Mouse (Mus musculus): ENCODE data around the gene Cntn4.
A peak's percentile ranks its signal among the peaks of the same experiment; 100 is the strongest.

The Cntn4 gene

GRCm38 (mm10) chr6:106462403-106462802 lies 784.9 kb downstream of the Cntn4 start:
- DNase-seq (ENCODE audit: inconsistent ontology term): no peak

GRCm38 (mm10) chr6:106463857-106464256 lies 786.4 kb downstream of the Cntn4 start:
- DNase-seq (ENCODE audit: inconsistent ontology term): no peak

DNA sequence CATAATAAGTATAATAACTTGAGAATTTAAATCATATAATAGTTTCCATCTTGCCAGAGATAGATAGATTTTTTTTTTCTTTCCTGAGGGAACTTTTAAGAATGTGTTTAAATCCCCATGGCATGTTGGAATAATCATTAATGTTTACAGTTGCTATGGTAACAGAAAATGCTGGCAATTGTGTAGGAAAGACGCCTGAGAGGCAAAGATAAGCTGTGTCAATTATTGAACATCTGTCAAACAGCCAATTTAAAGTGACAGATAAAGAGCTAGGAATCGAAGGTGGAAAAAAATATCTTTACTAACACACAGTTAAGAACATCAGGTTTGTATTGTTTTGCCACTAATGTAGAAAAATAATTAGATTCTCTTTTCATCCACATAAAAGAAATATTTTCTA lies 788.3 kb downstream of the Cntn4 start:
- DNase-seq (ENCODE audit: inconsistent ontology term): no peak

DNA sequence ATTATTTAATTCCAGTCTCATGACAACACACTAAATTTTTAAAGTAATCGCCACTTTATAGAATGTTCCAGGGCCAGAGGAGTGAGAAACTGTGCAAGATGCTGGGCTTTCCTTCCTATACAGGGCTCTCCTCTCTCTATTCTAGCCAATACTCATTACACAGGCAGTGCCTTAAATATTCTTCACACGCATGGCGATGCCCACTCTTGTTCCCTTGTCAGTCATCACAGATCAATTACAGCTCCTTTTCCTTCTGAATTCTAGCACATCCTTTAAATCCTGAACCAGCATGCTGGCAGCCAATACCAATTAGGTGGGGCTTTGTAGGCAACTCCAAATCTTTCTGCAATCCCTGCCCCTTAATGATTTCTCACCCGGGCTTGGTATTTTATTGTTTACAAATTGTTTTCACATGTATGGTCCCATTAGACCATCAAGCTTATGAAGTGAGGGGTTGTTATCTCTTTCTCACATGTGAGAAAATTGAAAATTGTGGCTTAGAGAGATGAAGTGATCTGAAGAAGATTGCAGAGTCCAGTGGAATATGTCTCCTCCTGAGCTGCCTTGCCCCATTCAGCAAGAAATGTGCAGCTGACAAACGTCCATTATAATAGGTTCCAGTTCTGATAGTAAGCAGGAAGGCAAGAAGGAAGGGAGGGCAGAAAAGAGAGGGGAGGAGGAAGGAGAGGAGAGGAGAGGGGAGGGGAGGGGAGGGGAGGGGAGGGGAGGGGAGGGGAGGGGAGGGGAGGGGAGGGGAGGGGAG lies 789.0 kb downstream of the Cntn4 start:
- DNase-seq (ENCODE audit: inconsistent ontology term): no peak

DNA sequence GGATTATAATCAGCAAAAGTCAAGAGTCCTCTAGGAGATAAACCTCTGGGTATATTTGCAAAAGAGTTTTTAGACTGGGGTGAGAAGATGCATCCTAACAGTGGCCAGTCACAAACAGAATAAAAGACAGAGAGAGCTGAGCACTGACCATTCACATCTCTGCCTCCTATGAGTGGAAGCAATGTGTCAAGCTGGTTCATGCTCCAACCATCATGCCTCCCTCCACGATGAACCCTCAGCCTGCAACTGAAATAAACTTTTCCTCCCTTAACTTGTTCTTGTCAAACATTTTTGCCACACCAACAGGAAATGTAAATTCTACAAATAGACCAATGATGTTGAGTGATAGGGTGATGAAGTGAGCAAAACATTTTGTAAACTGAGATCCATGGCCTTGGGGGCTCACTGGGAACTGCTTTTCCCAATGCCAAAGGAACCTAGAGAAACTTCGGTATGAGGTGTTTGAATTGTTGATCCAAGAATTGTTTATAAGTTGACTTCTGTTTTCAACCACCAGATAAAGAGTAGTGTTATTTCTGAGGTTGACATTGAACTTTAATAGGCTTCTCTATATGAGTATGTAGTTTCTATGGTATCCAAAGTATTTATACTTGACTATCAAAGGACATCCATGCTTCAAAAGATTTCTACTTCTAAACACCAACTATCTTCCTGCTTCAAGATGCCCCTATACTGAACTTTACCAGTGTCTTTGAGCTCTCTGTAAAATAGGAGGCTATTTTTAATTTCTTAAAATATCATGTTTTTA lies 794.6 kb downstream of the Cntn4 start:
- no peak for DNase-seq (ENCODE audit: inconsistent ontology term)

GRCm38 (mm10) chr6:106473871-106474270 lies 796.4 kb downstream of the Cntn4 start:
- no peak for DNase-seq (ENCODE audit: inconsistent ontology term)

DNA sequence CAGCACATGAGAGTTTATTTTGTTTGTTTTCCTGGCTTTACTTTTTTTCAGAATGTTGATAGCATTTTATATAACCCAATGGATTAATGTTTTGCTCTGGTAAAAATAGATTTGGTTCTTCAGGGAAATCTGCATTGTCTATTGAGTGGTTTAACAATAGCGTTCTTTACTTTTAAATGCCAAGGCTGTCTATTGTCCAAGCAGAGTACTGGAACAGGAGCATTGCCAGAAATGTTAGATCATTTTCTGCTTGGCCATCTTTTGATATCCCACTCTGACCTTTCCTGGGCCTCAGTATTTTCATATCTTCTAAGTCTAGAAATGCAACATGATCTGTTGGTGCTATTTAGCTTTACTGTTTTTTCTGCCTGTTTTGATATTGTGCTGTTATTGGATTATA lies 804.1 kb downstream of the Cntn4 start:
- DNase-seq (ENCODE audit: inconsistent ontology term): no peak

- no peak for DNase-seq (ENCODE audit: inconsistent ontology term)
Observed at GRCm38 (mm10) chr6:106496303-106496702, 818.8 kb downstream of the Cntn4 start.

GRCm38 (mm10) chr6:106499166-106499565 lies 821.7 kb downstream of the Cntn4 start:
- no peak for DNase-seq (ENCODE audit: inconsistent ontology term)

GRCm38 (mm10) chr6:106503961-106504360 lies 826.5 kb downstream of the Cntn4 start:
- peak; percentile 29 for DNase-seq (ENCODE audit: inconsistent ontology term)

DNA sequence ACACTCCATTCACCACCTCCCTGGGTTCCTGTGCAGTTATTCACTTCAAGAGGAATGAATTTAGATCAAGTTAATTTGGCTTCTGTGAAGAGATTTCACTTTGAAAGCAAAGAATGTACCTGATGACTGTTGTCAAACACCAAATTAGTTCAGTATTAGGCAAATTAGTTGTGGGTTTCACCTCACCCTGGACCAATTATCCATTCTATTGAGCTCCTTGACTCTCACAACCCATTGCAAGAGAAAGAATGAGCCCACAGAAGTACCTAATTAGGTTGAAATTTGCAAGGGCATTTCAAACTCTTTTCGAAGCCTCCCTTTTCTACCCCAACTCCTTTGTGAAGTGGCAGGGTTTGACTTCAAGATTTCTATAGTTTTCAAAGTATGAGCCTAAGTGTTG lies 842.9 kb downstream of the Cntn4 start:
- DNase-seq (ENCODE audit: inconsistent ontology term): peak; percentile 35

GRCm38 (mm10) chr6:106543500-106543899 lies 866.0 kb downstream of the Cntn4 start:
- DNase-seq (ENCODE audit: inconsistent ontology term): peak; percentile 2

GRCm38 (mm10) chr6:106561649-106562048 lies 884.2 kb downstream of the Cntn4 start:
- DNase-seq (ENCODE audit: inconsistent ontology term): no peak

GRCm38 (mm10) chr6:106565316-106565715 lies 887.9 kb downstream of the Cntn4 start:
- no peak for DNase-seq (ENCODE audit: inconsistent ontology term)

GRCm38 (mm10) chr6:106565769-106566459 lies 888.5 kb downstream of the Cntn4 start:
- DNase-seq (ENCODE audit: inconsistent ontology term): no peak

DNA sequence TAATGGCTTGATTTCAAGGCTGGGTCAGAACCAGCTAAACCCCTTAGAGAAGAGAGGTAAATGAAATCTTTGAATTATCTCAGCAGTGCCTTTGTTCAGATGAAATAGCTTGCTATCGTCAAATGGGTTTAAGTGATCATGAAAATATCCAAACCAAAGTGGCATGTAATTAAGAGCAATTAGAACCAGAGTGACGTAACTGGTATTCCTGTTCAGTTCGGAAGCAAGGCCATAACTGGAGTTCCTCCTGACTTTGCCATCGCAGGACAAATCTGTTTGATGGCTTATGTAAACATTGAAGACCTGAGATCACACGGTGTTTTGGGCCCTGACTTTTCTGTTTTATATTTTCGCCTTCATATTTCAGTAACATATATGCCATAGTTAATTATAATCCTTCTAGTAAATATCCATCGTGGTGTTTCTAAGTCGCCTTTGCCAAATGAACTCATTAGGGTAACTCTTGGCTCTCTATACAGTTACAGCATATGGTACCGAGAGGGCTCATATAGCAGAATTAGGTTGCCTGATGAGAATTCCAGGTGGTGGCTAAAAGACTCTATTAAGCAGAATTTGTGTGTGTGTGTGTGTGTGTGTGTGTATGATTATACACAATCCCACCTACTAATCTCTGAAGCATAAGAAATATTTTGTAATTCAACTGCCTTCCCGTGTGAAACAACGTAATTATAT lies 889.6 kb downstream of the Cntn4 start:
- no peak for DNase-seq (ENCODE audit: inconsistent ontology term)

- DNase-seq (ENCODE audit: inconsistent ontology term): no peak
Observed at GRCm38 (mm10) chr6:106580124-106580523, 902.7 kb downstream of the Cntn4 start.

- DNase-seq (ENCODE audit: inconsistent ontology term): no peak
Observed at GRCm38 (mm10) chr6:106593756-106594155, 916.3 kb downstream of the Cntn4 start.

- DNase-seq (ENCODE audit: inconsistent ontology term): no peak
Observed at GRCm38 (mm10) chr6:106617081-106617480, 939.6 kb downstream of the Cntn4 start.

DNA sequence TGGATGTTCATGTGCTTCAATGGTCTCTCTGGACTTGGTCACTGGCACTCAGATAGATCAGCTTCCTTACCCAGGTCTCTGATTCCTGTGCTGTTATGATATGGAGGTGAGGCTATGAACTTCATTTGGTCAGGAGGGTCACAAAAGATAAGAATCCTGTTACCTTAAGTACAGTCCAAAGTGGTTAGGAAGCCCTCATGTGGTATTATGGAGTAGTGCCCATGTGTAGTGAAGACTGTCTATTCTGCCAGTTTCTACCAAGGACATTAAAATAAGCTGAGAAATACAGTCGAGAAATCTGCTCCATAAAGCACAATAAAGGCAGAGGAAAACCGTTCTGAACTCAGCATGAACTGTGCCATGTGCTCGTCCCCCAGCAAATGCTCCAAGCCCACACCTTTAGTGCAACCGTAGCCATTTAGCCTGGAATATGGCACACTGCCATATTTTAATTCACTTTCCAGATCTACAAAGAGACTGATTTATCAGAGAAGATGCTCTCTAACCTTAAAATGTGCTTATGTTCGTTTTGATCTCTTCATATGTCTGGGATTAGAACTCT lies 943.8 kb downstream of the Cntn4 start:
- no peak for DNase-seq (ENCODE audit: inconsistent ontology term)

DNA sequence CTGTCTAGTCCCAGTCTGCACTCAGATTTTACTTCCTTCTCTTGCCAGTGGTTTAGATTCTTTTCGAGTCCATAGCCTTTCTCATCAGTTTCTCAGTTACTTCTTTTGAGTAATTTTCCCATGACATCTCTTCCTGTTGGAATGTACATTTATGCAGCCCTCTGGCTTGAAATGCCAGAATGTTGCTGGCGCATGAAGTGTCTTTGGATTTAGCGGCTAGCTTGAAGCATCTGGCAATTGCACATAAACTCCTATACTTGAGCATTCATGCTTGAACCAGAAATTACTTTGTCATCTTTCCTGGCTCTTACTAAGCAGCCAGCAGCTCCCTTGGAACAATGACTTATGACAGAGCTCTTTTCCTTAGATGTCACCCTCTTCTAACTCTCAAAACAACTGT lies 965.6 kb downstream of the Cntn4 start:
- peak; percentile 66 for DNase-seq (ENCODE audit: inconsistent ontology term)
